Mouse (Mus musculus) megakaryocyte, adult 5-6 weeks (primary cell): ENCODE results near the gene Cisd3. TPM values are rescaled to one million over a fixed set of nuclear protein-coding genes. Genes with fewer than 3 reads are reported as not detected.

ENCODE experiments used
- total RNA-seq, 2 experiments: library from RNA; stranded (forward) in 1 of 2; stranded (reverse) in 1 of 2; fragments of 153-499, 151-499 nt in 1 of 2; fragments of 221-1000, 200-1000 nt in 1 of 2; gene quantifications; 2 replicates each; pipeline versions ENCODE4 v1.2.3 to v1.2.4; 2015 to 2017

The Cisd3 gene
- total RNA-seq, 2 experiments from 2014 or later, result 2.3 to 19.8 TPM

Other genes starting within 250 kb of the Cisd3 start
- gene 4933428G20Rik, start 185.5 kb upstream of the Cisd3 start, total RNA-seq (2015), result not detected in 2 replicates
- not detected in 2 replicates for gene 4933428G20Rik, start 185.5 kb upstream of the Cisd3 start, total RNA-seq (2017)
- not detected in 2 replicates for gene Srcin1, start 109.6 kb upstream of the Cisd3 start, total RNA-seq (2015)
- gene Srcin1, start 109.6 kb upstream of the Cisd3 start, total RNA-seq (2017), result not detected in 2 replicates
- gene Epop, start 56.1 kb upstream of the Cisd3 start, total RNA-seq (2015), result 0.18 and 1.2 TPM in 2 replicates
- 0.40 TPM in 1 of 2 replicates, not detected in the other for gene Epop, start 56.1 kb upstream of the Cisd3 start, total RNA-seq (2017)
- gene Mllt6, start 22.4 kb upstream of the Cisd3 start, total RNA-seq (2015), result 4.3 and 6.3 TPM in 2 replicates
- 6.9 and 7.1 TPM in 2 replicates for gene Mllt6, start 22.4 kb upstream of the Cisd3 start, total RNA-seq (2017)
- gene Pcgf2, start 14.7 kb downstream of the Cisd3 start, total RNA-seq (2015), result 2.8 and 3.1 TPM in 2 replicates
- 1.0 and 2.4 TPM in 2 replicates for gene Pcgf2, start 14.7 kb downstream of the Cisd3 start, total RNA-seq (2017)
- gene Psmb3, start 17.6 kb downstream of the Cisd3 start, total RNA-seq (2015), result 81.0 and 111 TPM in 2 replicates
- gene Psmb3, start 17.6 kb downstream of the Cisd3 start, total RNA-seq (2017), result 137 and 179 TPM in 2 replicates
- 14.9 and 17.3 TPM in 2 replicates for gene Pip4k2b, start 58.9 kb downstream of the Cisd3 start, total RNA-seq (2015)
- 19.6 and 25.7 TPM in 2 replicates for gene Pip4k2b, start 58.9 kb downstream of the Cisd3 start, total RNA-seq (2017)
- gene Cwc25, start 80.7 kb downstream of the Cisd3 start, total RNA-seq (2015), result 11.1 and 11.8 TPM in 2 replicates
- gene Cwc25, start 80.7 kb downstream of the Cisd3 start, total RNA-seq (2017), result 21.0 and 22.4 TPM in 2 replicates
- not detected in 2 replicates for gene 1700001P01Rik, start 90.1 kb downstream of the Cisd3 start, total RNA-seq (2015)
- not detected in 2 replicates for gene 1700001P01Rik, start 90.1 kb downstream of the Cisd3 start, total RNA-seq (2017)
- 1,123 and 1,179 TPM in 2 replicates for gene Rpl23, start 96.6 kb downstream of the Cisd3 start, total RNA-seq (2015)
- 895 and 904 TPM in 2 replicates for gene Rpl23, start 96.6 kb downstream of the Cisd3 start, total RNA-seq (2017)
- gene Lasp1, start 113.2 kb downstream of the Cisd3 start, total RNA-seq (2015), result 121 and 128 TPM in 2 replicates
- gene Lasp1, start 113.2 kb downstream of the Cisd3 start, total RNA-seq (2017), result 315 and 351 TPM in 2 replicates
- gene B230217C12Rik, start 155.0 kb downstream of the Cisd3 start, total RNA-seq (2015), result 2.3 and 2.5 TPM in 2 replicates
- gene B230217C12Rik, start 155.0 kb downstream of the Cisd3 start, total RNA-seq (2017), result 0.33 and 0.45 TPM in 2 replicates
- gene Fbxo47, start 198.3 kb downstream of the Cisd3 start, total RNA-seq (2015), result 0.30 and 2.1 TPM in 2 replicates
- 0.73 and 1.5 TPM in 2 replicates for gene Fbxo47, start 198.3 kb downstream of the Cisd3 start, total RNA-seq (2017)